Mouse (Mus musculus): ENCODE measurements around the gene Dtx2. TPM values are rescaled to one million over a fixed set of nuclear protein-coding genes. Genes with fewer than 3 reads are reported as not detected.

Gene Dtx2
- polyA plus RNA-seq, 1 experiment from 2014 or later, result 26.6 TPM

- no peaks in the 10 kb centered on the region for H3K27me3 ChIP-seq
- no peak within 1 kb of the TSS for H3K4me2 ChIP-seq (replicated peaks)
- H3K9me3 ChIP-seq, result no peaks in the 10 kb centered on the region
- WGBS, result 79% methylated on average over 8 of the region's 8 CpGs
- H3K36me3 ChIP-seq, result no peaks in the 10 kb centered on the region
- no peaks in the 10 kb centered on the region for H3K4me1 ChIP-seq
- H3K27ac ChIP-seq (replicated peaks), result no peak within 1 kb of the TSS
- H3K9ac ChIP-seq (replicated peaks), result no peak within 1 kb of the TSS
- no peak for ATAC-seq (replicated peaks)
- no peak within 1 kb of the TSS for H3K4me3 ChIP-seq
Observed at GRCm38 (mm10) chr5:135979904-135980303, 14.7 kb upstream of the Dtx2 start, which contains the start of gene Zp3. Gene Zp3, plus strand, starts transcription at chr5:135980099.

GRCm38 (mm10) chr5:135982398-135982797, 12.2 kb upstream of the Dtx2 start:
- Histone ChIP-seq H3K27me3 (no peaks in the 10 kb centered on the region), H3K9ac (replicated peaks) (no peak overlapping the region), H3K4me3 (no peak overlapping the region), H3K36me3 (no peaks in the 10 kb centered on the region), H3K27ac (replicated peaks) (no peak overlapping the region), H3K4me2 (replicated peaks) (no peak overlapping the region), H3K9me3 (no peaks in the 10 kb centered on the region), H3K4me1 (no peaks in the 10 kb centered on the region)
- 39% methylated on average over 6 of the region's 6 CpGs for WGBS
- no peak for ATAC-seq (replicated peaks)

- ATAC-seq (replicated peaks), result no peak
- Histone ChIP-seq H3K36me3 (no peaks in the 10 kb centered on the region), H3K4me2 (replicated peaks) (no peak overlapping the region), H3K27ac (replicated peaks) (no peak overlapping the region), H3K27me3 (no peaks in the 10 kb centered on the region), H3K4me1 (no peaks in the 10 kb centered on the region), H3K4me3 (no peak overlapping the region), H3K9ac (replicated peaks) (no peak overlapping the region), H3K9me3 (no peaks in the 10 kb centered on the region)
- 64% methylated on average over 6 of the region's 6 CpGs for WGBS
Observed at GRCm38 (mm10) chr5:135984546-135985044, 10.0 kb upstream of the Dtx2 start.

GRCm38 (mm10) chr5:135987248-135987647, 7.4 kb upstream of the Dtx2 start:
- Histone ChIP-seq H3K9ac (replicated peaks) (no peak overlapping the region), H3K4me2 (replicated peaks) (no peak overlapping the region), H3K27ac (replicated peaks) (no peak overlapping the region), H3K27me3 (no peaks in the 10 kb centered on the region), H3K36me3 (no peaks in the 10 kb centered on the region), H3K4me1 (no peaks in the 10 kb centered on the region), H3K4me3 (no peak overlapping the region), H3K9me3 (no peaks in the 10 kb centered on the region)
- 59% methylated on average over 11 of the region's 11 CpGs for WGBS
- ATAC-seq (replicated peaks), result no peak

- Histone ChIP-seq H3K36me3 (no peaks in the 10 kb centered on the region), H3K27me3 (no peaks in the 10 kb centered on the region), H3K4me3 (no peak overlapping the region), H3K9ac (replicated peaks) (no peak overlapping the region), H3K27ac (replicated peaks) (no peak overlapping the region), H3K4me2 (replicated peaks) (no peak overlapping the region), H3K9me3 (no peaks in the 10 kb centered on the region), H3K4me1 (peaks cover 3% of the 10 kb centered on the region)
- no peak for ATAC-seq (replicated peaks)
- 63% methylated on average over 5 of the region's 5 CpGs for WGBS
Observed at GRCm38 (mm10) chr5:135990601-135991000, 4.0 kb upstream of the Dtx2 start.

- no peak for ATAC-seq (replicated peaks)
- no peak overlapping the region for H3K27ac ChIP-seq (replicated peaks)
- no peaks in the 10 kb centered on the region for H3K27me3 ChIP-seq
- no peak overlapping the region for H3K4me2 ChIP-seq (replicated peaks)
- H3K36me3 ChIP-seq, result peaks cover 15% of the 10 kb centered on the region; the same call in 1 of the 2 replicates
- no peaks in the 10 kb centered on the region for H3K9me3 ChIP-seq
- H3K4me3 ChIP-seq, result no peak overlapping the region
- 58% methylated on average over 5 of the region's 5 CpGs for WGBS
- peaks cover 13% of the 10 kb centered on the region for H3K4me1 ChIP-seq
- no peak overlapping the region for H3K9ac ChIP-seq (replicated peaks)
Observed at GRCm38 (mm10) chr5:135993381-135993965, 1.1 kb upstream of the Dtx2 start.

- Histone ChIP-seq H3K4me3 (peak overlapping the region; percentile 78), H3K27me3 (no peaks in the 10 kb centered on the region), H3K4me1 (peaks cover 13% of the 10 kb centered on the region), H3K9me3 (no peaks in the 10 kb centered on the region), H3K27ac (replicated peaks) (no peak overlapping the region), H3K4me2 (replicated peaks) (no peak overlapping the region), H3K9ac (replicated peaks) (no peak overlapping the region), H3K36me3 (peaks cover 19% of the 10 kb centered on the region)
- ATAC-seq (replicated peaks), result no peak; the same call in 1 of the 2 replicates
- 65% methylated on average over 8 of the region's 8 CpGs for WGBS
Observed at GRCm38 (mm10) chr5:135994335-135994724, 270 bp upstream of the Dtx2 start.

GRCm38 (mm10) chr5:135996162-135996561, 1.6 kb downstream of the Dtx2 start:
- Histone ChIP-seq H3K9me3 (no peaks in the 10 kb centered on the region), H3K36me3 (peaks cover 19% of the 10 kb centered on the region), H3K9ac (replicated peaks) (no peak overlapping the region), H3K4me1 (peaks cover 13% of the 10 kb centered on the region), H3K27me3 (no peaks in the 10 kb centered on the region), H3K27ac (replicated peaks) (no peak overlapping the region), H3K4me3 (no peak overlapping the region), H3K4me2 (replicated peaks) (no peak overlapping the region)
- WGBS, result 90% methylated on average over 8 of the region's 8 CpGs
- ATAC-seq (replicated peaks), result no peak

- peaks cover 7% of the 10 kb centered on the region for H3K4me1 ChIP-seq
- H3K9ac ChIP-seq (replicated peaks), result no peak overlapping the region
- WGBS, result 95% methylated on average over 6 of the region's 6 CpGs
- H3K27ac ChIP-seq (replicated peaks), result no peak overlapping the region
- H3K4me2 ChIP-seq (replicated peaks), result no peak overlapping the region
- H3K9me3 ChIP-seq, result no peaks in the 10 kb centered on the region
- no peak for ATAC-seq (replicated peaks)
- H3K4me3 ChIP-seq, result no peak overlapping the region
- no peaks in the 10 kb centered on the region for H3K27me3 ChIP-seq
- H3K36me3 ChIP-seq, result peaks cover 19% of the 10 kb centered on the region
Observed at GRCm38 (mm10) chr5:136001222-136001621, 6.6 kb downstream of the Dtx2 start.

- Histone ChIP-seq H3K4me3 (no peak overlapping the region), H3K4me2 (replicated peaks) (no peak overlapping the region), H3K9ac (replicated peaks) (no peak overlapping the region), H3K27me3 (no peaks in the 10 kb centered on the region), H3K27ac (replicated peaks) (no peak overlapping the region), H3K36me3 (peaks cover 13% of the 10 kb centered on the region), H3K4me1 (0 out of 2 replicates have a peak, but pooled peaks cover 4% of the 10 kb centered on the region), H3K9me3 (no peaks in the 10 kb centered on the region)
- ATAC-seq (replicated peaks), result no peak
- 80% methylated on average over 2 of the region's 2 CpGs for WGBS
Observed at GRCm38 (mm10) chr5:136002325-136002724, 7.7 kb downstream of the Dtx2 start.

GRCm38 (mm10) chr5:136002751-136003151, 8.2 kb downstream of the Dtx2 start:
- 0 out of 2 replicates have a peak, but pooled peaks cover 4% of the 10 kb centered on the region for H3K4me1 ChIP-seq
- no peak for ATAC-seq (replicated peaks)
- WGBS, result 24% methylated on average over 3 of the region's 3 CpGs

GRCm38 (mm10) chr5:136004537-136004936, 9.9 kb downstream of the Dtx2 start:
- H3K9me3 ChIP-seq, result no peaks in the 10 kb centered on the region
- no peak overlapping the region for H3K4me3 ChIP-seq
- 85% methylated on average over 4 of the region's 4 CpGs for WGBS
- no peaks in the 10 kb centered on the region for H3K27me3 ChIP-seq
- no peak overlapping the region for H3K4me2 ChIP-seq (replicated peaks)
- H3K27ac ChIP-seq (replicated peaks), result no peak overlapping the region
- H3K9ac ChIP-seq (replicated peaks), result no peak overlapping the region
- ATAC-seq (replicated peaks), result no peak
- no peaks in the 10 kb centered on the region; the same call in 1 of the 2 replicates for H3K36me3 ChIP-seq
- 0 out of 2 replicates have a peak, but pooled peaks cover 4% of the 10 kb centered on the region for H3K4me1 ChIP-seq

More at GRCm38 (mm10) chr5:136002751-136003151, 8.2 kb downstream of the Dtx2 start:
- H3K4me2 ChIP-seq (replicated peaks), result no peak overlapping the region
- peaks cover 9% of the 10 kb centered on the region for H3K36me3 ChIP-seq
- no peak overlapping the region for H3K9ac ChIP-seq (replicated peaks)
- no peak overlapping the region for H3K27ac ChIP-seq (replicated peaks)
- no peaks in the 10 kb centered on the region for H3K9me3 ChIP-seq
- H3K27me3 ChIP-seq, result no peaks in the 10 kb centered on the region
- no peak overlapping the region for H3K4me3 ChIP-seq

GRCm38 (mm10) chr5:136007745-136008144, 13.1 kb downstream of the Dtx2 start:
- 86% methylated on average over 7 of the region's 7 CpGs for WGBS
- no peaks in the 10 kb centered on the region for H3K4me1 ChIP-seq
- no peak overlapping the region for H3K9ac ChIP-seq (replicated peaks)
- H3K4me2 ChIP-seq (replicated peaks), result no peak overlapping the region
- H3K27ac ChIP-seq (replicated peaks), result no peak overlapping the region
- H3K27me3 ChIP-seq, result no peaks in the 10 kb centered on the region
- H3K9me3 ChIP-seq, result no peaks in the 10 kb centered on the region
- peaks cover 24% of the 10 kb centered on the region for H3K36me3 ChIP-seq
- H3K4me3 ChIP-seq, result no peak overlapping the region
- ATAC-seq (replicated peaks), result no peak

All from forebrain, embryonic 15.5 days (tissue).